Mouse (Mus musculus) hindbrain, embryonic 14.5 days (tissue): ENCODE measurements at regions not wholly inside any gene's neighbourhood (a gene's known extent, or its start where the extent isn't known, plus 50 kb on each side); places are given as distances from the start of the nearest gene placed in this dataset.
"Not testable (repeated sequence)": the region's sequence is repeated elsewhere in the genome, so short reads cannot be mapped to it uniquely, and the experiment has no call there.

Source experiments
- ATAC-seq: fragments of 200-750 bp; cut with Nextera tagmentation; 2 replicates; pipeline ENCODE4 v1.8.0; 2017; ENCODE audit warnings: moderate number of reproducible peaks, mild to moderate bottlenecking, moderate TSS enrichment, moderate library complexity; ENCODE audit not compliant: low FRiP score
- DNase-seq: peaks from one replicate; pipeline ENCODE4 v3.0.0-alpha.2; 2015; ENCODE audit warnings: low spot score
- H3K27ac ChIP-seq: fragments of 300-500 bp; sonication (generic); 2 replicates; pipeline ENCODE4 v1.5.1; 2014; ENCODE audit warnings: mild to moderate bottlenecking, moderate library complexity
- H3K27me3 ChIP-seq: fragments of 300-500 bp; sonication (generic); 2 replicates; pipeline ENCODE4 v1.6.1; 2014; ENCODE audit warnings: mild to moderate bottlenecking, low read length, mixed read lengths; ENCODE audit not compliant: control insufficient read depth, insufficient read depth
- H3K36me3 ChIP-seq: fragments of 300-500 bp; sonication (generic); replicated peaks from 2 replicates; pipeline ENCODE4 v1.6.1; 2014; ENCODE audit not compliant: control insufficient read depth, insufficient read depth
- H3K4me1 ChIP-seq: fragments of 300-500 bp; sonication (generic); replicated peaks from 2 replicates; pipeline ENCODE4 v1.6.1; 2014; ENCODE audit warnings: antibody characterized with exemption, low read length, mixed read lengths; ENCODE audit not compliant: control insufficient read depth, insufficient read depth
- H3K4me2 ChIP-seq: fragments of 300-500 bp; sonication (generic); replicated peaks from 2 replicates; pipeline ENCODE4 v1.6.1; 2014; ENCODE audit warnings: mild to moderate bottlenecking, moderate library complexity
- H3K4me3 ChIP-seq: fragments of 300-500 bp; sonication (generic); replicated peaks from 2 replicates; pipeline ENCODE4 v1.5.1; 2014; ENCODE audit warnings: mild to moderate bottlenecking, low read length
- H3K9ac ChIP-seq: fragments of 300-500 bp; sonication (generic); 2 replicates; pipeline ENCODE4 v1.6.1; 2014
- H3K9me3 ChIP-seq: fragments of 300-500 bp; sonication (generic); 2 replicates; pipeline ENCODE4 v1.6.1; 2016; ENCODE audit warnings: low read length; ENCODE audit not compliant: control insufficient read depth
- WGBS: fragments of 180-500 bp; shearing (Covaris S2); extraction: QIAGEN DNeasy Blood & Tissue Kit; methylation state at CpG from one replicate; pipeline ENCODE4 v1.1.7; 2014; 5-methylcytosine and 5-hydroxymethylcytosine counted together

DNA sequence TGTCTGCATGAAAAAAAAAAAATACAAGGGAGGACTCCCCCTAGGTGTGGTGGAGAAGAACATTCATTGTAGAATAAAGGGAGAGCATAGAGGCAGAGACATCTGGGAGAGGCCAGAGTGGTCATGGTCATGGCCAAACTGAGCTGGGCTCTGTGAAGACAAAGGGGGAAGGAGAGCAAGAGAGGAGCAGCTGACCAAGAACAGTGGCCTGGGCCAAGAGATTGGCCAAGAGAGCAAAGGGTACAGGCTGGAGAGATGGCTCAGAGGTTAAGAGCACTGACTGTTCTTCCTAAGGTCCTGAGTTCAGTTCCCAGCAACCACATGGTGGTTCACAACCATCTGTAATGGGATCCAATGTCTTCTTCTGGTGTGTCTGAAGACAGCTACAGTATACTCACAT lies 73.6 kb upstream of the Lrpprc start:
- H3K27me3 ChIP-seq, H3K27ac ChIP-seq, H3K9ac ChIP-seq, DNase-seq, ATAC-seq, H3K4me2 ChIP-seq, H3K4me1 ChIP-seq, H3K9me3 ChIP-seq, H3K36me3 ChIP-seq, H3K4me3 ChIP-seq: not testable (repeated sequence)

DNA sequence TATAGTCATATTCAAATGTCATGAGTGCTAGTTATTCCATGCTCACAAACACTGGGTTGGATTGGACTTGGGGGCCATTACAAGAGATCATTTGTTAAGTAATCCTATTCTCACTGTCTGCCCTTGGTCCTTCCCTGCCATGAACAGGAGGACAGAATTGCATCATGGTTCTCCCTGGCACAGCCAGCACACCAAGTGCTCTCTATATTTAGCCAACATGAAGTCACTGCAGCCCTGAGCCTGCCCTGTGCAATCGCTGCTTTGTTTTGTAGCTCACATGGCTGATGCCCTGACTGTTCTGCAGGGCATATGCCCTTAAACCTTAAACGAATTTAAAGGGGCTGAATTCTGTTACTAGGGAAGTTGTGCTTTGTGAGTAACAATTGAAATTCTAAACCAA lies 74.6 kb upstream of the Lrpprc start:
- DNase-seq (no peak), ATAC-seq (no peak)
- Histone ChIP-seq H3K9me3 (no peaks in the 10 kb centered on the region), H3K4me3 (no peak overlapping the region), H3K4me1 (no peaks in the 10 kb centered on the region), H3K27ac (no peak overlapping the region), H3K27me3 (no peaks in the 10 kb centered on the region), H3K9ac (no peak overlapping the region), H3K36me3 (no peaks in the 10 kb centered on the region), H3K4me2 (no peak overlapping the region)
- 59% methylated on average over 2 of the region's 2 CpGs for WGBS

DNA sequence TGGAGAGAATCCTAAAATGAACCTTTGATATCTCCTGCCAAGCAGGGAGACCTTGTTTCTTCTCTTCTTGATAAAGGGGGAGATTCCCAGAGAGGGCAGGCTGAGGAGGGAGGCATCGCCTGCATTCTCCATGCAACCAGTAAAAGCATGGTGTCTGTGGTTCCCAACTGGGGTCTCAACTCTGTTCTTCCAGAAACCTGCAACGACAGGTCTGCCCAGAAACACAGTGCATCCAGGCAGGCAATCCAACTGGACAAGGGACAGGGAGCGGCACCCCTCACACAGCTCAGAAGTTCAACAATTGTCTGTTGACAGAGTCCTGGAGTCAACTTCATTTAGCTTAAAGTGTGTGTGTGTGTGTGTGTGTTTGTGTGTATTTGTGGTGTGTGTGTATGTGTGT lies 75.0 kb upstream of the Lrpprc start:
- H3K9me3 ChIP-seq: no peaks in the 10 kb centered on the region
- ATAC-seq (no peak), DNase-seq (no peak)
- H3K4me1 ChIP-seq: no peaks in the 10 kb centered on the region
- 77% methylated on average over 3 of the region's 3 CpGs for WGBS
- no peak overlapping the region for H3K9ac ChIP-seq
- no peak overlapping the region for H3K27ac ChIP-seq
- H3K27me3 ChIP-seq: no peaks in the 10 kb centered on the region
- no peaks in the 10 kb centered on the region for H3K36me3 ChIP-seq
- no peak overlapping the region for H3K4me3 ChIP-seq
- no peak overlapping the region for H3K4me2 ChIP-seq

- Histone ChIP-seq H3K4me2 (no peak overlapping the region), H3K4me1 (no peaks in the 10 kb centered on the region), H3K9me3 (no peaks in the 10 kb centered on the region), H3K36me3 (no peaks in the 10 kb centered on the region), H3K4me3 (no peak overlapping the region), H3K27me3 (no peaks in the 10 kb centered on the region), H3K9ac (no peak overlapping the region), H3K27ac (no peak overlapping the region)
- no peak for ATAC-seq
- 90% methylated on average over 3 of the region's 3 CpGs for WGBS
- DNase-seq: no peak
Measured at GRCm38 (mm10) chr17:84869074-84869722, 78.6 kb upstream of the Lrpprc start.

DNA sequence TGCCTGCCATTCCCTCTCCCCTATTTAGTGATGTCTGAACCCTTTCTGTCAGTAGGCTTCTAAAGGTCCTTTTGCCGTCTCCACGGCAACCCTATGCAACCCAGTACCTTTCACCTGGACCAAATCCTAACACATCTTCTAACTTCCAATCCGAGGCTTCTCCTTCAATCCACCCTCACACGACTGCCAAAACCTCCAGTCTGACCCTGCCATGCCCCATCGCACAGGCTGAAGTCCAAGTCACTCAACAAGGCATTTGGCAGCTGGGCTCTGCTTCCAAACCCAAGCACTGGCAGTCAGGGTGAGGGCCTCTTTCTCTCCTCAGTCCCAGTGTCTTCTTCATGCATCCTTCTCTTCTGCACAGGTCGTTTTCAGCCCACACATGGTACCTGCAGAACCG lies 83.0 kb upstream of the Lrpprc start:
- no peaks in the 10 kb centered on the region for H3K36me3 ChIP-seq
- 74% methylated on average over 7 of the region's 7 CpGs for WGBS
- H3K9ac ChIP-seq: no peak overlapping the region
- ATAC-seq (no peak), DNase-seq (no peak)
- no peak overlapping the region for H3K4me2 ChIP-seq
- H3K27me3 ChIP-seq: no peaks in the 10 kb centered on the region
- H3K9me3 ChIP-seq: no peaks in the 10 kb centered on the region
- no peak overlapping the region for H3K4me3 ChIP-seq
- no peak overlapping the region for H3K27ac ChIP-seq
- 0 out of 2 replicates have a peak, but pooled peaks cover 3% of the 10 kb centered on the region for H3K4me1 ChIP-seq

DNA sequence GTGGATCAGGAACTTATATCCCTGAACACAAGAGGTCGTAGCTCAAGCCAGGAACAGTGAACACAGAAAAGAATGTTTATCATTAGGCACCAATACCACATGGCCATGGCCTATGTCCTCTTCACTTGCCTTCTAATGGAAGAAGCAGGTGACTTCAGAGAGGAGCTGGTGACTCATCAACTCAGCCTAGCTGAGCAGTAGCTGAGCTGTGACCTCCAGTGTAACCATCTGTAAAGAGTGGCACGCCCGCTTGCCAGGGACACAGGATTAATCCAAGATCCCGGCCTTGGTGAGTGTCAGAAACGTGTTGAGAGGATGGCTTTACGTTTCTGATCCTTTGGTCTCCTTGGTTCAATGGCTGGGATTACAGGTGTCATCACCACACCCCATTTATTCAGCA lies 82.0 kb upstream of the Ppm1b start:
- H3K4me2 ChIP-seq: no peak overlapping the region
- H3K4me1 ChIP-seq: 0 out of 2 replicates have a peak, but pooled peaks cover 3% of the 10 kb centered on the region
- no peak overlapping the region for H3K27ac ChIP-seq
- no peak overlapping the region for H3K4me3 ChIP-seq
- no peaks in the 10 kb centered on the region for H3K36me3 ChIP-seq
- DNase-seq (no peak), ATAC-seq (no peak)
- H3K27me3 ChIP-seq: no peaks in the 10 kb centered on the region
- no peak overlapping the region for H3K9ac ChIP-seq
- H3K9me3 ChIP-seq: no peaks in the 10 kb centered on the region
- 81% methylated on average over 6 of the region's 6 CpGs for WGBS

GRCm38 (mm10) chr17:84875031-84875430 lies 81.5 kb upstream of the Ppm1b start:
- no peak for DNase-seq
- no peak overlapping the region for H3K4me2 ChIP-seq
- 81% methylated on average over 6 of the region's 6 CpGs for WGBS
- no peaks in the 10 kb centered on the region for H3K36me3 ChIP-seq
- no peak for ATAC-seq
- H3K4me3 ChIP-seq: no peak overlapping the region
- 0 out of 2 replicates have a peak, but pooled peaks cover 3% of the 10 kb centered on the region for H3K4me1 ChIP-seq
- no peak overlapping the region for H3K27ac ChIP-seq
- no peaks in the 10 kb centered on the region for H3K27me3 ChIP-seq
- no peak overlapping the region for H3K9ac ChIP-seq
- H3K9me3 ChIP-seq: no peaks in the 10 kb centered on the region

DNA sequence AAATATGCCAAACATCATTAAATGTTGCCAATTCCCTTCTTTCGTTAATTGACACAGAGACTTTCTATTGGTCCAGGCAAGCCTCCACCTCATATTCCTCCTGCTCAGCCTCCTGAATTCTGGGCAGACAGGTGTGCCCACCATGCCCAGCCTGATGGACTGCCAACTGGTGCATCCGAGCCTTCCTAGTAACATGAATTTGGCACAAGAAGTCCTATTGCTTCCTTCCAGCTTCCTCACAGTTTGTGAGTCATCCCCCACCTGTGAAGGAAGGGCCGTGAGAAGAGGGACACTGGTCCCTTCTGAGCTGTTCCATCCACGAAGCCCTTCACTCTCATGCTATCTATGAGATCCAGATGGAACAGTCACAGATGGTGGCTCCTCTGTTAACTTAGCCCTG lies 80.5 kb upstream of the Ppm1b start:
- ATAC-seq (no peak), DNase-seq (no peak)
- no peak overlapping the region for H3K4me2 ChIP-seq
- H3K36me3 ChIP-seq: no peaks in the 10 kb centered on the region
- H3K9ac ChIP-seq: no peak overlapping the region
- 87% methylated on average over 4 of the region's 4 CpGs for WGBS
- H3K4me3 ChIP-seq: no peak overlapping the region
- no peak overlapping the region for H3K27ac ChIP-seq
- H3K4me1 ChIP-seq: 0 out of 2 replicates have a peak, but pooled peaks cover 3% of the 10 kb centered on the region
- no peaks in the 10 kb centered on the region for H3K9me3 ChIP-seq
- H3K27me3 ChIP-seq: no peaks in the 10 kb centered on the region

DNA sequence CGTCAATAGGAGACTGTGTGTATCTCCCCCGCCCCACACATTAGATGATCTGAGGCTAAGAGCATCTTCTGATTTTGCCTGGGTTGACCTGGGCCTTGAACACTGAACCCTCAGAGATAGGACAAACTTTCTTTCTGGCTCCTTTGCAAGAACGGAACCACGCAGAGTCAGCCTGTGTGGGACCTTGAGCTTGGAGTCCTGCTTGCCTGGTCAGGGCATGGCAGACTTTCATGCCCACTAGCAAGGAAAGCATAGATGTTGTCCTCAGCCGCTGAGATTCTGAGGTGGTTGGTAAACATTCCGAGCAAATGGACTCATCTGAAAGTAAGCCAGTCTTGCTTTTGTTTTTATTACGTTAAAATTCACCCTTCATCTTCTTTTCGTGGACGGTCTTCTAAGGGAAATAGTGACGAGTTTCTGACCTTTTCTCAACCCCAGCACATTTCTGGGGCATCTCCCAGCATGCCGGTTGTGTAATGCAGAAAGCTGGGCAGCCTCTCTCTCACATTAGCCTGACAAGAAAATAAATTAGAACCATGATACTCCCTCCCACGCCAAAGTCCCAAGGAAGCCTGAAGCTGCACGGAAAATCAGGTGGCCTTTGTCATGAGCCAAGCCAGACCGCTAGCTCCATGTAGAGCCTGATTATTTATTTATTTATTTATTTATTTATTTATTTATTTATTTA lies 79.2 kb upstream of the Ppm1b start:
- Histone ChIP-seq H3K4me2 (no peak overlapping the region), H3K27ac (no peak overlapping the region), H3K4me3 (no peak overlapping the region), H3K27me3 (no peaks in the 10 kb centered on the region), H3K4me1 (0 out of 2 replicates have a peak, but pooled peaks cover 3% of the 10 kb centered on the region), H3K36me3 (no peaks in the 10 kb centered on the region), H3K9ac (no peak overlapping the region), H3K9me3 (no peaks in the 10 kb centered on the region)
- DNase-seq: no peak
- 75% methylated on average over 14 of the region's 14 CpGs for WGBS
- ATAC-seq: peak; percentile 43; the same call in 1 of the 2 replicates
